Mouse (Mus musculus) adrenal gland, adult 18-20 months (tissue): Measurements from ENCODE around the gene Aaas. TPM values are rescaled to one million over a fixed set of nuclear protein-coding genes. Genes with fewer than 3 reads are reported as not detected.
"Not testable (repeated sequence)": the region's sequence is repeated elsewhere in the genome, so short reads cannot be mapped to it uniquely, and the experiment has no call there.

Experiments
- DNase-seq, 2 experiments: peaks; one replicate each; pipeline ENCODE4 v3.0.0; 2021 to 2022; ENCODE audit warnings: low spot score in 2 of 2
- total RNA-seq, 2 experiments: library from RNA; stranded (reverse); gene quantifications; 1 replicate in 1 of 2; 2 replicates in 1 of 2; pipeline ENCODE4 v1.2.3; 2021

Aaas gene
- total RNA-seq, 2 experiments from 2014 or later = 12.0 to 14.7 TPM

DNA sequence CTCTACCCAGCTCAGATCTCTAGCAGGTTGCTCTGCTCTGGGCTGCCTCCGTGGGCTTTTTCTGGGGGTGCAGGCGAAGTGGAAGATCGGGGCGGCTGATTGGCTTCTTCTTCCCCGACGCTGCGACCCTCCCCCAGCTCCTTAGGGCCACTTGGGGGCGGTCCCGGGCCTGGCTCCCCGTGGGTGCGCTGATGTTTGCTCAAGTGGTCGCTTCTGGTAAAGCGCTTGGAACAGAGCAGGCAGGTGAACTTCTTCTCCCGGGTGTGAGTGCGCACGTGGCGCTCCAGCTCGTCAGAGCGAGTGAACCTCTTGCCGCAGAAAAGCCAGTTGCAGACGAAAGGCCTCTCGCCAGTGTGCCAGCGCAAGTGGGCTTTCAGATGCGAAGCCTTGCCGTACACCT, 7.6 kb upstream of the Aaas start:
- no peak for DNase-seq

DNA sequence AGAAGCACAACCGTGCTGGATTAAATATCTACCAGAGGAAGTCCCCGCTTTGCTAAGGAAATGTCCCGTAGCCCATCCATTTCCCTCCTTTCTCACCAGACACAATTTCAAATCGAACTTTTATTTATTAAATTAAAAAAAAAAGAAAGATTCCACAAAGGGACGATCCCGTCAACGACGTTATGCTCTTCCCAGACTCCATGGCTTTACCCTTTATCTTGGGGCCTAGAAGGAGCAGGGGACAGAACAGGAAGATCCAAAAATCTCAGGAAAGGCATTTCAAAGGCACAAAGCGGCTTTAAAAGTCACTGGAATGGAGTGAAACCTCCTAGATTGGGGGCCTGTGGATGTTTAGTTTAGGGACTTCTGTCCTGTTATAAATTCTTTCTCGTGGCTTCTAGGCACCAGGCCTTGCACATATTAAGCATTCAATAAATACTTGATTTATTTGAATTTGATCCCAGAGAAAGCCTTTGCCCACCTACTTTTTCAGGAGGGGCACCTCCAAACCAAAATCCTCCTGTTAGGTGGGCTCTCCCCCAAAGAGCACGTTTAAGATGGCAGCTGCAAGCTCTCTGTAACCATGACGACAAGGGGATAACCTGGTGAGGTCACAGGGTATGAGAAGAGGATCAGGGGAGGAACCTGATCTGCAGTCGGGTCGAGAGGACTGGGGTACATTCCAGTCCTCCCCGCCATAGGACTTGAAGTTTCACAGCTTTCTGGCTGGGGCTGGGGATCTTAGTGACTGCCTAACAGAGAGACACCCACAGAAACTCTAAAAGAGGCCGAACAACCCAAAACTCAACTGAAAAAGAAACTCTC, 6.1 kb upstream of the Aaas start:
- no peak for DNase-seq

DNA sequence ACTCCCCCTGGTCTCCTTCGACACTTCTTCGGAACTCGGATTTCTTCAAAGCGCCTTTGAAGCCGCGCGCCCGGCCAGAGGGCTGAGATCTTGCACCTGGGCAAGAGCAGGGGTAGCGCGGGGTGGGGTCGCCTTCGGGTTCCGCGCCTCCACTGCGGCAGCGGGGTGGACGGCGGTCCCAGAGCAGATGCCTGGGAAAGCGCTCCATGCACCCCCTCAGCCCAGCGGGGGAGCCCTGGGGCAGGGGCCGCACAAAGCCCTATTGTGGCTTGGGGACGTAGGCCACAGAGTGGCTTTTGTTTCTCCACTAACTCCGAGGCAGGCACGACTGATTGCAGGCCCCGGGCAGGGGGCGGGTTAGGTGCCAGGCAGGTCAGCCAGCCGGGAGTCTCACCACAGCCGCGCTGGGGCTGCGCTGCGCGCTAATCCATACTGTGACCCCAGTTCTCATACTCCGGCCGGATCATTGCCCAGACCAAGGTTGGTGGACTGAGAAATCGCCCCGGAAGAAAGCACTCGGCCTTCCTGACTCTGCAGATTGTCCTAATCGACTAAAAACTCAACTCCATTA, 5.4 kb upstream of the Aaas start:
- no peak for DNase-seq

DNA sequence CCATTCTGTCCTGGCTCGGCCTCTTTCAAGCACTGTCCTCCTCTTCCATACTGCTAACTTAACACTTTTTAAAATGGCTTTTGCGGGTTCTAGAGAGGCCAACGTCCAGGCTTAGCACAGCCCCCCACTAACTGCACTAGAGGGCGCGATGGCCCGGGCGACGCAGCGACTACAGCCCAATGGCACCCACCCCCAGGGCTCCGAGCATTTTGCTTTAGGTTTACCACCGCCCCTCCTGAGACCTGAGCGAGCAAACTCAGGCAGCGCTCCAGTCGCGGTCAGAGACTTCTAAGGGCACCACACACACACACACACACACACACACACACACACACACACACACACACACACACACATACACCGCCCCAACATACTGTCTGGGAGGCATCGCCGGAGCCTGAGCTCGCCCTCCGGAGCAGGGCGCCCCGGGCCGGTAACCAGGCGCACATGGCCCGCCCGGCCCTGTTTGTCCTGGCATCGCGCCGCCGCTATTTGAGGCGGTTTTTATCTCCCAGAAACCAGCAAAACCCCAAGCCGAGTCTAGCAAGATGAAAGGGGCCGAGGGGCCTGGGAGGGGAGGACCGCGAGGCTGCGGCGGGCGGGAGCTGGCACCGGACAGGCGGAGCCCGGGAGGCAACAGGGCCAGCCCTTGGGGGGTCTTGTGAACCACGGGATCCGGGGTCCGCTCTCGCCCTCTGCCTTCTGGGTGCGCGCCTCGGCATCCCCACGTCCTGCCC, 4.7 kb upstream of the Aaas start:
- DNase-seq = peak; percentile 28 to 51

DNA sequence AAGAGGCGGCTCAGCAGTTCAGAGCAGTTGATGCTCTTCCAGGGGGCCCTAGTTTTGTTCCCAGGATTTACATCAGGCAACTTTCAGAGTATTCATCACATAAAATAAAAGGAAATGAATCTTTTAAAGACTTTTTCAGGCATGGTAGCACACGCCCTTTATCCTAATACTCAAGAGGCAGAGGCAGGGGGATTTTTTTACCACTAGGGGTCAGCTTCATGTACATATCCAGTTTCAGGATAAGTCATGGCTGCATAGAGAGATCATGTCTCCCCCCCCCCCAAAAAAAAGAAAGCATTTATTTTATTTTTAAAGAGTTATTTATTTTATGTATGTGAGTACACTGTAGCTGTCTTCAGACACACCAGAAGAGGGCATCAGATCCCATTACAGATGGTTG, 3.4 kb upstream of the Aaas start:
- no peak for DNase-seq

DNA sequence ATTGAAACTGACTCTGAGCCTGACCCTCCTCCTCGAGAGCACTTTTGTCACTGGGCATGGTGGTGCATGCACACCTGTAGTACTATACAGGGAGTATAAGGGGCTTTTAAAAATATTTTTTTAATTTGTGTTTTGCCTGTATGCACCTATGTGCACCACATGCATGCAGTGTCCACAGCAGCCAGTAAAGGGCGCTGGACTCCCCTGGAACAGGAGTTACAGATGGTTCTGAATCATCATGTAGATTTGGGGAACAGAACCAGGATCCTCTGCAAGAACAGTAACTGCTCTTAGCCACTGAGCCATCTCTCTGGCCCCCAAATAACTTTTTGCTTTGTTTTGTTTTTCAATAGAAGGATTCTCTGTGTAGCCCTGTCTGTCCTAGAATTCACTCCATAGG, 1.6 kb upstream of the Aaas start:
- no peak for DNase-seq

DNA sequence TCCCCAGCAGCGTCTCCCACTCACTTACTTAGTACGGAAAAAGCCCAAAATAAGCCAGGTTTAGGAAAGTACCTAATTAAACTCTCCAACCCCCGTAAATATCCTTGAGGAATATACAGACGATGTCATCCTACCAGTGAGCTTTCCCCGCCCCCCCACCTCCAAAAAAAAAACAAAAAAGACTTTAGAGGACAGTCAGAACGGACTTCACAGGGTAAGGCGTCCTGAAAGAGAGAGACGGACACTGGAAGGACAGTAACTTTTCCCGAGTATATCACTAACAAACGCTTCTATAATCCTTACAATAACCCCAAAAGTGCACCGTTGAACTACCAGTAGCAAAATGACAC, 346 bp upstream of the Aaas start:
- no peak for DNase-seq

DNA sequence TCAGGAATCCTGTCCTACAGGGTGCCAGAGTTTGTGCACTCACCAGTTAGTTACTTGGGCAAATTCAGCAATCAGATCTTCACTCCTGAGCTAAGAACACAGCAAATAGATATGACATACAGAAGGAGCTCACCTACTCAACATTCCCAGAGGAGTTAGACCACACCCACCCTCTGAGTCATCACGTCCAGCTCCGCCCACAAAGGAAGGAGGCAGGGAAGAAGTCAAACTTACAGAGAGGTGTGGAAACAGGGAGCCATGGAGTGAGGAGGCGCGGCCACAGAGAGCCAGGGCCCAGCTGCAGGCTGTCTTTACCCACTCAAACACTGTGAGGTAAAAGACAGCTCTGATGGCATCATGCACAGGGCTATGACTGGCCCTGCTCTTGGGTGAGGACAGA, 4.1 kb downstream of the Aaas start:
- DNase-seq = no peak

DNA sequence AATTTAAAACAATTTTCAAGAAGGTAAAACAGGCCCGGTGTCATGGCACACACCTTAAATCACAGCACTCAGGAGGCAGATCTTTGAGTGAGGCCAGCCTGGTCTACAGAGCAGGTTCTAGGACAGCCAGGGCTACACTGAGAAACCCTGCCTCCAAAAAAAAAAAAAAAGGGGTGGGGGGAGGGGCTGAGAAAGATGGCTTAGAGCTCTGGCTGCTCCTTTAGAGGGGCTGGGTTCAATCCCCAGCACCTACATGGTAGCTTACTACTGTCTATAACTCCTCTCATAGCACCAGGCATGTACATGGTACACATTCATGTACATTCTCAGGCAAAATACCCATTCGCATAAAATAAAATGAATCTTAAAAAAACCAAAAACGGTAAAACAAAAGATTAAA, 6.1 kb downstream of the Aaas start:
- DNase-seq = no peak

DNA sequence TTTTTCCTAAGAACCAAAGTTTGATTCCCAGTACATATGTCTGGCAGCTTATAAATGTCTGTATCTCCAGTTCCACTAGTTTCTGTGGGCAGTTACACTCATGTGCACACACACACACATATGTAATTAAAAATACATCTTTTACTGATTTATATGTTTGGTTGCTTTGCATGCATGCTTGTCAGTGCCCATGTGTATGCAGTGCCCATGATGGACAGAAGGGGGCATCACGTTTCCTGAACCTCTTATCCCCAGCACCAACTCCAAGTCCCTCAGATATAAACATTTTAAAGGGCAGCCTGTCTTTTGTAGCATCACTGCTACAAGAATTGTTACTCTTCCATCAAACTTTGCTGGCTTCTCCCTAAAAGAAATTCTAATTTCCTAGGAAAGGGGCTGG, 9.0 kb downstream of the Aaas start:
- DNase-seq = peak; percentile 37 to 50

DNA sequence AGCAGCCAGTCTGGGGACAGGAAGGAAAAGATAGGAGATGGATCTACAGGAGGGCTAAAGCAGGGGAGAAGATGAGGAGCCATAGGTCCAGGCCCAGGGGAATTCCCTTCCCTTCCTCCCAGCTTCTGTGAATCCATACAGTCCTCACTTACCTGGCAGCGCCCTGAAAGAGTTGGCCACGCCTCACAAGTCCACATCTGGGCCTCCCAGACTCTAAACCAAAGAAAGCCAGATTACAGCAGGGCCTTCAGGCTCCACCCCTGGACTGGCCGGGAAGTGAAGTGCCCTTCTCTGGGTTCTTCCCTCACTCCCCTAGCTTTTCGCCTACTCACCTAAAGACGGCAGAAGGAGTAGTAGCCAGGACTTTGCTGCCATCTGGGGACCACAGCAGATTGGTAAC, 11.0 kb downstream of the Aaas start:
- no peak for DNase-seq

DNA sequence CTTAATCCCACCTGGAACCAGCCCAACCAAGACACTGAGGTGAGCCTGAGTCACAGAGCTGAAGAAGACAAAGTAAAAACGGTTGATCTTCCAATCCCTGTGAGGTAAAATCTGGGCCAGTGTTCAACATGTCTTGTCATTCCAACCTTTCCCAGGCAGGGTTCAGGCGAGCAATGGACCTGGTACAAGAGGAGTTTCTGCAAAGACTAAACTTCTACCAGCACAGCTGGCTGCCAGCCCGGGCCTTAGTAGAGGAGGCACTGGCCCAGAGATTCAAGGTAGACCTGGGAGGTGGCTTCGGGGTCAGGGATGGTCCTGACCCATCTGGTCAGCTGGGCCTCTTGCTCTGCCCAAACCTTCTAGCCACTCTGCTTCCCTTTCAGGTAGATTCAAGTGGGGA, 13.6 kb downstream of the Aaas start:
- DNase-seq = no peak

DNA sequence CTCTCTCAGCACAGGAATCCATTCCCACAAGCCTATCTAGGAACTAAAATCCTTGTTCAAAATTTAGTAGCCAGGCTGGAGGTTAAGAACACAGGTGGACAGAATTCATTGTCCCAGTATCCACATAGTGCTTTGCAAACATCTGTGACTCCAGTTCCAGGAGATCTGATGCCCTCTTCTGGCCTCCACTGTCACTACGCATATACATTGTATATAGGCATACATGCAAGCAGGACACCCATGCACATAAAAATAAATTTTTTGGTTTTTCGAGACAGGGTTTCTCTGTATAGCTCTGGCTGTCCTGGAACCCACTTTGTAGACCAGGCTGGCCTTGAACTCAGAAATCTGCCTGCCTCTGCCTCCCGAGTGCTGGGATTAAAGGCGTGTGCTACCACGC, 14.6 kb downstream of the Aaas start:
- DNase-seq = not testable (repeated sequence)

DNA sequence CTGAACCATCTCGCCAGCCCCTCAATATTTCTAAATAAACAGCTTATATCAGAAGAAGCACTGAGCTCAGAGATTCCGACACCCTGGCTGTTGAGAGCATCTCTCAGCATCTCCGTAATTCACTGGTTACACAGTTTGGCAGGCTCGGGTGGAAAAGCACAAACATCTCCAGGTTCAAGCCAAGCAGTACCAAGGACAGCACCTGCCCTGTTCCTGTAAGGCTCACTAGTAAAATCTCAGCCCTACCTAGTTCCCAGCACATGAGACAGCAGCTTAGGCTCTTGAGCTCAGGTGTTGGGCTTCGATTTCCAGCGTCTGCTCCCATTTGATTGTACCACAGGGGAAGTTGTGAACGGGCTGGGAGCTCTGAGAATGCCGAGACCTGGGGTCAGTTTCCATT, 15.3 kb downstream of the Aaas start:
- DNase-seq = no peak

DNA sequence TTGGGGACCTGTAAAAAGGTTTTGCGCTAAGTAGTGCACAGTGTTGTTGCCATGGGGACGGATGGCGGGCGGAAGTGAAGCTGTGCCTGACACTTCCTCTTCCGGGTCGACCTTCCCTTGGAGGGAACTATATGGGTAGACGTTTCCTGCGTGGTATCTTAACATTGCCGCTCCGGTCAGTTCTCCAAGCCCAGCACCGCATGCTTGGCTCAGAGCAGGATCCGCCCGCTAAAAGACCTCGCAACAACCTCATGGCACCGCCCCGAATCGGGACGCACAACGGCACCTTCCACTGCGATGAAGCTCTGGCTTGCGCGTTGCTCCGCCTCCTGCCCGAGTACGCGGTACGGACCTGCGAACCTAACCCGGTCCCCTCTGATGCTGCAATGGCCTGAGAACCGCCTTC, 19.0 kb downstream of the Aaas start, which contains the start of gene Myg1:
TSS of gene Myg1 (plus strand) at position 100 of the 406 bp plus-strand sequence.
- peak; percentile 66 to 72 for DNase-seq

DNA sequence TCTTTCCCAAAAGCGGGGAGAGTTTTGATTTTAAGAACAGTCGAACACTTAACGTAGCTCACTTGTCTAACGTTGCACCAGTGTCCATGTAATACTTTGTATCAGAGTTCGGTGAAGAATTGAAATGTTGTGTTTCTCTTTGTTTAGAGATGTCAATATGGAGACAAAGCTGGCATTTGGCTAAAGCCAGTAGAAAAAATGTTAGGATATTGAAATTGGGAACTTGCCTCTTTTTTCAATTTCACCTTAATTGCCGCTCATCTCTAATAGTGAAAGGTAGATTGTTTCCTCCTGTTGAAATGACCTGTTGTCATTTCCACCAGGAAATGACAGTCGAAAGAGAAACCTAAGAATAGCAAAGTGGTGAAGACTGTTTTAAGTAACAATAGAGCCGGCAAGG, 23.7 kb downstream of the Aaas start:
- DNase-seq = no peak

DNA sequence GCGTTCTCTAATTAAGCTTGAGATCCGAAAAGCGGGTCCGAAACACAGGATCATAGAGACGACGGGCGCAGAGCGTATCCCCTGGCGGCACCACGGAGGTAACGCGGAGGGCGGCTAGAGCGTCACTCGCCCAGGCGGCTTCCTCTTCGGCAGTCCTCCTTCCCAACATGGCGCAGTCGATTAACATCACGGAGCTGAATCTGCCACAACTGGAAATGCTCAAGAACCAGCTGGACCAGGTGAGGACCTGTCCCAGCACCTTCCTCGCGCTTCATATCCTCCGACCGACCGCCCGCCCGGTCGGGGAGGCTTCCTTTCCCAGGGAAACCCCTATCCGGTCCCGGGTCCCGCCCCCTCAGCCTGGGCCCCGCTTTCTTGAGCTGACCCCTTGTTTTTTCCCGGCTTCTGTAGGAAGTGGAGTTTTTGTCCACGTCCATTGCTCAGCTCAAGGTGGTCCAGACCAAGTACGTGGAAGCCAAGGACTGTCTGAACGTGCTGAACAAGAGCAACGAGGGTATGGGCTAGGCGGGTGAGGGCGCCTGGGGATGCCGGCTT, 24.5 kb downstream of the Aaas start, which contains the start of gene Pfdn5:
TSS of gene Pfdn5 (plus strand) at position 95 of the 555 bp plus-strand sequence.
- DNase-seq = peak; percentile 78 to 79

DNA sequence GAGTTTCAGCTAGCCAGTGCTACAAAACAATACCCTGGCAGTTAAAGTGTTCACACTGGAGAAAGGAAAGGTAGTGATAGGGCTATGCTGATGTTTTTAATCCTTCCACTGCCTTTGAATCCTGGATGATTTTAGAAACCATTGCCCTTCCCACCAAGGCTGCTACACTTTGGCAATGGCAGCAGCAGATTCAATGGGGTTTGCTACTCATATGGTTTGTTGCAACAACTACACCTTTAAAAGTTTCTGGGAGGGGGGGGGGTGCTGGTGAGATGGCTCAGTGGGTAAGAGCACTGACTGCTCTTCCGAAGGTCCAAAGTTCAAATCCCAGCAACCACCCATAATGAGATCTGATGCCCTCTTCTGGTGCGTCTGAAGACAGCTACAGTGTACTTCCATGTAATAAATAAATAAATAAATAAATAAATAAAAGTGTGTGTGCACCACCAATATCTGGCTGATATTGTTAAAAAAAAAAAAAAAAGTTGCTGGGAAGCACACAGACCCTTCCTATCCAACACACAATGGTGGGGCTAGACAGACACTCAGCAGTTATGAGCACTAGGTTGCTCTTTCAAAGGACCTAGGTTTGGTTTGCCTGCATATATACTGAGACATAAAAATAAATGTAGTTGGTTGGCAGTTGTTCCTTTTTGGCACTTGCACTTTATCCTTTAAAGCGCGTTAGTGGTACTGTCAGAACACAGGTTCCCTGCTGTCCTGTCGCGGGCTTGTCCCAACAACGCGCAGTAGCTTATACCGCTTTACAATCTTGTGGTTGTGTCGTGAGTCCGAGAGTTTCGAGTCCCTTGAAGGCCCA, 25.7 kb downstream of the Aaas start:
- DNase-seq = no peak

DNA sequence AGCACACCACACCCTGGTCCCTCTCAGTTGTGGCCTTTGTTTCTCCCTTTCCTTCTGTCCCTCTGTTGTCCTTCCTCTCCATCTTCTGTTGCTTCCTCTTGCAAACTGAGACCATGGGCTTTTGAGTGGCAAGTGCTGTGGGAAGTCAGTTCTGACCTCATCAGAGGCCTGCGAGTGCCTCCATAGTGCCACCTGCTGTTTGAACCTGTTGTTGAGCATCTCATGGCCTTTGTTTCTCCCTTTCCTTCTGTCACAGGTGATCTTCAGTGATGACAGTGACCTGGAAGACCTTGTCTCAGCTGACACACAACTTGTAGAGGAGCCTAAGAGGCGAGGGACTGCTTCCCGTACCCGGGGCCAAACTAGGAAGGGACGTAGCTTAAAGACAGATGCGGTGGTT, 34.3 kb downstream of the Aaas start:
- peak; percentile 46 to 57 for DNase-seq

DNA sequence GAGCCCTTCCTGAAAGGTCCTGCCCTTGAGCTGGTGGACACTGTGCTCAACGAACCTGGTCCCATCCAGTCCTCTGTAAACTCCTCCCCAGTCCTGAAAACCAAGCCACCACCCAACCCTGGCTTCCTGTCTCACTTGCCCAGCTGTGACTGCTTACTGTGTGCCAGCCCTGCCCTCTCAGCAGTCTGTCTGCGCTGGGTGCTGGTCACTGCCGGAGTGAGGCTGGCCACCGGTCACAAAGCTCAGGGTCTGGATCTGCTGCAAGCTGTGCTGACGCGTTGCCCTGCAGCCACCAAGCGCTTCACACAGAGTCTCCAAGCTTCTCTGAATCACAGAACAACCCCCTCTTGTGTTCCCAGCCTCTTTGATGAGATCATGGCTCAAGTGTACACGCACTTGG, 35.3 kb downstream of the Aaas start:
- no peak for DNase-seq

DNA sequence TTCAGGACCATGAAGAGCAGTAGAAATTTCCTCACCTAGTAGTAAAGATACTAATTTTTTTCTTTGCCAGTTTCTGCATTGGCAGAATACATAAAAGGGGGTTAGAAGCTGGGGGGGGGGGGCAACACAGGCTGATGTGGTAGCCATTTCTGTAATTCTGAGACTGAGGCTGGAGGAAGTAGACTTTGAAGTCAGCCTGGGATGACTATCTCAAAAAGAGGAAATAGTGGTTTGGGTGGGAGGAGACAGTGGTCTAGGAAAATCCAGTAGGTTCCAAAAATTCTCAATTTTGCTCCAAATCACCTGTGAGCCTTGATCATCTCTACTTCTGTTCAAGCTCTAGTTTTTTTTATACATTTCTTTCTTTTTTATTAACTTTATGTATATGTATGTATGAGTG, 39.1 kb downstream of the Aaas start:
- no peak for DNase-seq
